Mouse (Mus musculus) neural tube, embryonic 15.5 days (tissue): Measurements from ENCODE around the gene March7. TPM values are rescaled to one million over a fixed set of nuclear protein-coding genes. Genes with fewer than 3 reads are reported as not detected.
A peak's percentile ranks its signal among the peaks of the same experiment; 100 is the strongest.

ENCODE experiments used
- ATAC-seq: fragments of 200-750 bp; cut with Nextera tagmentation; 2 replicates; pipeline ENCODE4 v1.8.0; 2017; ENCODE audit warnings: mild to moderate bottlenecking, moderate TSS enrichment, moderate library complexity; ENCODE audit not compliant: low FRiP score
- H3K27ac ChIP-seq: fragments of 300-500 bp; sonication (generic); replicated peaks from 2 replicates; pipeline ENCODE4 v1.5.1; 2015; ENCODE audit warnings: mild to moderate bottlenecking, inconsistent platforms
- H3K27me3 ChIP-seq: fragments of 300-500 bp; sonication (generic); replicated peaks from 2 replicates; pipeline ENCODE4 v1.6.1; 2015; ENCODE audit warnings: inconsistent platforms
- H3K36me3 ChIP-seq: fragments of 300-500 bp; sonication (generic); 2 replicates; pipeline ENCODE4 v1.6.1; 2015; ENCODE audit warnings: inconsistent platforms
- H3K4me1 ChIP-seq: fragments of 300-500 bp; sonication (generic); 2 replicates; pipeline ENCODE4 v1.6.1; 2015; ENCODE audit warnings: inconsistent platforms
- H3K4me2 ChIP-seq: fragments of 300-500 bp; sonication (generic); 2 replicates; pipeline ENCODE4 v1.6.1; 2015; ENCODE audit warnings: inconsistent platforms, mild to moderate bottlenecking, moderate library complexity
- H3K4me3 ChIP-seq: fragments of 300-500 bp; sonication (generic); replicated peaks from 2 replicates; pipeline ENCODE4 v1.5.1; 2015; ENCODE audit warnings: mild to moderate bottlenecking, inconsistent platforms
- H3K9ac ChIP-seq: fragments of 300-500 bp; sonication (generic); replicated peaks from 2 replicates; pipeline ENCODE4 v1.6.1; 2015; ENCODE audit warnings: mild to moderate bottlenecking, inconsistent platforms
- H3K9me3 ChIP-seq: fragments of 300-500 bp; sonication (generic); replicated peaks from 2 replicates; pipeline ENCODE4 v1.6.1; 2016; ENCODE audit warnings: inconsistent platforms
- WGBS: fragments of 180-500 bp; shearing (Covaris S2); methylation state at CpG from one replicate; pipeline ENCODE4 v1.1.7; 2015; ENCODE audit warnings: mixed read lengths; 5-methylcytosine and 5-hydroxymethylcytosine counted together
- polyA plus RNA-seq: library from polyadenylated mRNA; unstranded; fragments of >200 nt; fragmentation: Nextera tagmentation; extraction: Ambion mirVana; gene quantifications from 2 replicates; pipeline ENCODE4 v1.2.1, GENCODE M21; 2015

March7 gene
- polyA plus RNA-seq, 1 experiment from 2014 or later = 81.7 TPM

GRCm38 (mm10) chr2:60196841-60197240 is 12.8 kb upstream of the March7 start:
- Histone ChIP-seq H3K4me1 (no peaks in the 10 kb centered on the region), H3K4me2 (no peak overlapping the region), H3K27me3 (no peaks in the 10 kb centered on the region), H3K9me3 (no peaks in the 10 kb centered on the region), H3K36me3 (no peaks in the 10 kb centered on the region), H3K27ac (no peak overlapping the region), H3K9ac (no peak overlapping the region), H3K4me3 (no peak overlapping the region)
- WGBS = 58% methylated on average over 1 of the region's 1 CpGs
- no peak for ATAC-seq

GRCm38 (mm10) chr2:60200051-60200562 is 9.6 kb upstream of the March7 start:
- Histone ChIP-seq H3K27ac (no peak overlapping the region), H3K9me3 (no peaks in the 10 kb centered on the region), H3K27me3 (peaks cover 8% of the 10 kb centered on the region), H3K4me1 (no peaks in the 10 kb centered on the region), H3K9ac (no peak overlapping the region), H3K4me3 (no peak overlapping the region), H3K4me2 (no peak overlapping the region), H3K36me3 (peaks cover 9% of the 10 kb centered on the region; the same call in 1 of the 2 replicates)
- 85% methylated on average over 5 of the region's 5 CpGs for WGBS
- no peak for ATAC-seq

- 62% methylated on average over 8 of the region's 8 CpGs for WGBS
- Histone ChIP-seq H3K4me3 (no peak overlapping the region), H3K27me3 (peaks cover 11% of the 10 kb centered on the region), H3K27ac (no peak overlapping the region), H3K9me3 (no peaks in the 10 kb centered on the region), H3K9ac (no peak overlapping the region), H3K4me2 (no peak overlapping the region), H3K36me3 (peaks cover 15% of the 10 kb centered on the region; the same call in 1 of the 2 replicates), H3K4me1 (no peaks in the 10 kb centered on the region)
- no peak for ATAC-seq
These were observed 9.0 kb upstream of the March7 start for GRCm38 (mm10) chr2:60200667-60201066.

GRCm38 (mm10) chr2:60202900-60203530 is 6.7 kb upstream of the March7 start:
- peaks cover 19% of the 10 kb centered on the region for H3K36me3 ChIP-seq
- H3K27ac ChIP-seq = no peak overlapping the region
- H3K4me3 ChIP-seq = no peak overlapping the region
- H3K9ac ChIP-seq = no peak overlapping the region
- H3K9me3 ChIP-seq = no peaks in the 10 kb centered on the region
- 93% methylated on average over 8 of the region's 8 CpGs for WGBS
- no peak for ATAC-seq
- H3K27me3 ChIP-seq = peaks cover 15% of the 10 kb centered on the region
- H3K4me1 ChIP-seq = peaks cover 7% of the 10 kb centered on the region
- no peak overlapping the region for H3K4me2 ChIP-seq

- Histone ChIP-seq H3K4me1 (peaks cover 11% of the 10 kb centered on the region), H3K27me3 (peaks cover 17% of the 10 kb centered on the region), H3K4me2 (no peak overlapping the region), H3K9ac (no peak overlapping the region), H3K36me3 (peaks cover 19% of the 10 kb centered on the region), H3K9me3 (no peaks in the 10 kb centered on the region), H3K4me3 (no peak overlapping the region), H3K27ac (no peak overlapping the region)
- ATAC-seq = no peak
- 82% methylated on average over 4 of the region's 4 CpGs for WGBS
These were observed 6.0 kb upstream of the March7 start for GRCm38 (mm10) chr2:60203733-60204132.

GRCm38 (mm10) chr2:60204162-60204561 is 5.5 kb upstream of the March7 start:
- Histone ChIP-seq H3K9ac (no peak overlapping the region), H3K27ac (no peak overlapping the region), H3K4me1 (peaks cover 11% of the 10 kb centered on the region), H3K4me2 (no peak overlapping the region), H3K27me3 (peaks cover 17% of the 10 kb centered on the region), H3K9me3 (no peaks in the 10 kb centered on the region), H3K4me3 (no peak overlapping the region), H3K36me3 (peaks cover 19% of the 10 kb centered on the region)
- WGBS = 85% methylated on average over 6 of the region's 6 CpGs
- no peak for ATAC-seq

- H3K4me2 ChIP-seq = no peak overlapping the region
- peaks cover 12% of the 10 kb centered on the region for H3K4me1 ChIP-seq
- WGBS = 30% methylated on average over 6 of the region's 6 CpGs
- no peak for ATAC-seq
- H3K9me3 ChIP-seq = no peaks in the 10 kb centered on the region
- H3K36me3 ChIP-seq = peaks cover 19% of the 10 kb centered on the region
- no peak overlapping the region for H3K9ac ChIP-seq
- H3K27ac ChIP-seq = no peak overlapping the region
- no peak overlapping the region for H3K4me3 ChIP-seq
- H3K27me3 ChIP-seq = peaks cover 17% of the 10 kb centered on the region
These were observed 3.9 kb upstream of the March7 start for GRCm38 (mm10) chr2:60205795-60206194.

GRCm38 (mm10) chr2:60209122-60209611 is 520 bp upstream of the March7 start:
- Histone ChIP-seq H3K9ac (peak overlapping the region; percentile 80), H3K36me3 (peaks cover 20% of the 10 kb centered on the region), H3K4me1 (peaks cover 36% of the 10 kb centered on the region), H3K27ac (peak overlapping the region; percentile 95), H3K9me3 (no peaks in the 10 kb centered on the region), H3K27me3 (peaks cover 17% of the 10 kb centered on the region), H3K4me2 (peak overlapping the region; percentile 62), H3K4me3 (peak overlapping the region; percentile 76)
- peak; percentile 47; the same call in 1 of the 2 replicates for ATAC-seq
- WGBS = under 1% methylated on average over 29 of the region's 35 CpGs

GRCm38 (mm10) chr2:60210821-60211220 is 1.1 kb downstream of the March7 start:
- Histone ChIP-seq H3K27ac (no peak overlapping the region), H3K9me3 (no peaks in the 10 kb centered on the region), H3K27me3 (peaks cover 6% of the 10 kb centered on the region; the same call in 1 of the 2 replicates), H3K4me3 (peak overlapping the region; percentile 76), H3K4me1 (peaks cover 43% of the 10 kb centered on the region), H3K4me2 (peak overlapping the region; percentile 62), H3K9ac (peak overlapping the region; percentile 80), H3K36me3 (peaks cover 7% of the 10 kb centered on the region; the same call in 1 of the 2 replicates)
- WGBS = 18% methylated on average over 5 of the region's 5 CpGs
- no peak; the same call in 1 of the 2 replicates for ATAC-seq

GRCm38 (mm10) chr2:60212488-60212887 is 2.8 kb downstream of the March7 start:
- Histone ChIP-seq H3K4me3 (no peak overlapping the region), H3K4me1 (peaks cover 55% of the 10 kb centered on the region), H3K36me3 (peaks cover 6% of the 10 kb centered on the region; the same call in 1 of the 2 replicates), H3K27ac (no peak overlapping the region), H3K9me3 (no peaks in the 10 kb centered on the region), H3K4me2 (no peak overlapping the region), H3K9ac (no peak overlapping the region), H3K27me3 (peaks cover 6% of the 10 kb centered on the region; the same call in 1 of the 2 replicates)
- no peak for ATAC-seq

GRCm38 (mm10) chr2:60214683-60215082 is 5.0 kb downstream of the March7 start:
- Histone ChIP-seq H3K36me3 (peaks cover 6% of the 10 kb centered on the region; the same call in 1 of the 2 replicates), H3K9ac (no peak overlapping the region), H3K9me3 (no peaks in the 10 kb centered on the region), H3K4me3 (no peak overlapping the region), H3K27me3 (no peaks in the 10 kb centered on the region), H3K4me1 (peaks cover 53% of the 10 kb centered on the region), H3K27ac (no peak overlapping the region), H3K4me2 (no peak overlapping the region)
- no peak for ATAC-seq
- WGBS = 95% methylated on average over 2 of the region's 2 CpGs

GRCm38 (mm10) chr2:60216547-60217153 is 7.0 kb downstream of the March7 start:
- no peak for ATAC-seq
- 91% methylated on average over 4 of the region's 4 CpGs for WGBS
- H3K9me3 ChIP-seq = no peaks in the 10 kb centered on the region
- H3K4me2 ChIP-seq = no peak overlapping the region
- no peak overlapping the region for H3K27ac ChIP-seq
- no peaks in the 10 kb centered on the region for H3K27me3 ChIP-seq
- H3K4me1 ChIP-seq = peaks cover 52% of the 10 kb centered on the region
- H3K4me3 ChIP-seq = no peak overlapping the region
- H3K36me3 ChIP-seq = peaks cover 6% of the 10 kb centered on the region; the same call in 1 of the 2 replicates
- no peak overlapping the region for H3K9ac ChIP-seq
